Mouse (Mus musculus): ENCODE measurements at regions not wholly inside any gene's neighbourhood (a gene's known extent, or its start where the extent isn't known, plus 50 kb on each side); places are given as distances from the start of the nearest gene placed in this dataset.

GRCm38 (mm10) chr13:110747223-110747868 lies 352.5 kb downstream of the Plk2 start:
- H3K9ac ChIP-seq, result no peak overlapping the region
- 0 out of 2 replicates have a peak, but pooled peaks cover 5% of the 10 kb centered on the region for H3K4me1 ChIP-seq
- 49% methylated on average over 6 of the region's 6 CpGs for WGBS
- H3K4me3 ChIP-seq, result no peak overlapping the region
- H3K36me3 ChIP-seq, result no peaks in the 10 kb centered on the region
- no peak overlapping the region for H3K27ac ChIP-seq
- no peaks in the 10 kb centered on the region for H3K27me3 ChIP-seq
- no peaks in the 10 kb centered on the region for H3K9me3 ChIP-seq
- ATAC-seq (ENCODE audit: insufficient number of reproducible peaks, insufficient read depth, low FRiP score, low TSS enrichment, low read depth), result no peak
- no peak overlapping the region for H3K4me2 ChIP-seq

GRCm38 (mm10) chr13:110752746-110753145 lies 357.9 kb downstream of the Plk2 start:
- no peak for ATAC-seq (ENCODE audit: insufficient number of reproducible peaks, insufficient read depth, low FRiP score, low TSS enrichment, low read depth)
- Histone ChIP-seq H3K9me3 (no peaks in the 10 kb centered on the region), H3K9ac (no peak overlapping the region), H3K27me3 (no peaks in the 10 kb centered on the region), H3K36me3 (no peaks in the 10 kb centered on the region), H3K4me2 (no peak overlapping the region), H3K4me3 (no peak overlapping the region), H3K27ac (no peak overlapping the region), H3K4me1 (no peaks in the 10 kb centered on the region)
- 81% methylated on average over 4 of the region's 4 CpGs for WGBS

GRCm38 (mm10) chr13:110754548-110754947 lies 359.7 kb downstream of the Plk2 start:
- H3K27me3 ChIP-seq, result no peaks in the 10 kb centered on the region
- H3K9me3 ChIP-seq, result no peaks in the 10 kb centered on the region
- no peaks in the 10 kb centered on the region for H3K36me3 ChIP-seq
- 81% methylated on average over 9 of the region's 9 CpGs for WGBS
- no peak overlapping the region for H3K4me2 ChIP-seq
- H3K27ac ChIP-seq, result no peak overlapping the region
- no peak for ATAC-seq (ENCODE audit: insufficient number of reproducible peaks, insufficient read depth, low FRiP score, low TSS enrichment, low read depth)
- no peak overlapping the region for H3K4me3 ChIP-seq
- no peaks in the 10 kb centered on the region for H3K4me1 ChIP-seq
- no peak overlapping the region for H3K9ac ChIP-seq

- H3K9ac ChIP-seq, result no peak overlapping the region
- ATAC-seq (ENCODE audit: insufficient number of reproducible peaks, insufficient read depth, low FRiP score, low TSS enrichment, low read depth), result no peak
Measured at GRCm38 (mm10) chr13:110756877-110757276, 362.0 kb downstream of the Plk2 start.

GRCm38 (mm10) chr13:110769210-110769609 lies 374.4 kb downstream of the Plk2 start:
- ATAC-seq (ENCODE audit: insufficient number of reproducible peaks, insufficient read depth, low FRiP score, low TSS enrichment, low read depth), result no peak
- H3K27me3 ChIP-seq, result no peaks in the 10 kb centered on the region
- no peak overlapping the region for H3K27ac ChIP-seq
- no peaks in the 10 kb centered on the region for H3K36me3 ChIP-seq
- no peak overlapping the region for H3K4me3 ChIP-seq
- H3K9ac ChIP-seq, result no peak overlapping the region
- no peaks in the 10 kb centered on the region for H3K9me3 ChIP-seq
- no peaks in the 10 kb centered on the region for H3K4me1 ChIP-seq
- H3K4me2 ChIP-seq, result no peak overlapping the region

More at GRCm38 (mm10) chr13:110756877-110757276, 362.0 kb downstream of the Plk2 start:
- Histone ChIP-seq H3K4me2 (no peak overlapping the region), H3K27me3 (no peaks in the 10 kb centered on the region), H3K27ac (no peak overlapping the region), H3K9me3 (no peaks in the 10 kb centered on the region), H3K36me3 (no peaks in the 10 kb centered on the region), H3K4me1 (no peaks in the 10 kb centered on the region), H3K4me3 (no peak overlapping the region)
- WGBS, result 80% methylated on average over 2 of the region's 2 CpGs

GRCm38 (mm10) chr13:110775251-110775650 lies 380.4 kb downstream of the Plk2 start:
- H3K9ac ChIP-seq, result no peak overlapping the region
- no peak overlapping the region for H3K4me2 ChIP-seq
- ATAC-seq (ENCODE audit: insufficient number of reproducible peaks, insufficient read depth, low FRiP score, low TSS enrichment, low read depth), result no peak
- H3K4me1 ChIP-seq, result no peaks in the 10 kb centered on the region
- H3K4me3 ChIP-seq, result no peak overlapping the region
- H3K27me3 ChIP-seq, result no peaks in the 10 kb centered on the region
- no peaks in the 10 kb centered on the region for H3K36me3 ChIP-seq
- no peak overlapping the region for H3K27ac ChIP-seq
- H3K9me3 ChIP-seq, result no peaks in the 10 kb centered on the region

- H3K27me3 ChIP-seq, result no peaks in the 10 kb centered on the region
- H3K4me3 ChIP-seq, result no peak overlapping the region
- WGBS, result 30% methylated on average over 12 of the region's 12 CpGs
- H3K9me3 ChIP-seq, result no peaks in the 10 kb centered on the region
- no peaks in the 10 kb centered on the region for H3K36me3 ChIP-seq
- no peak overlapping the region for H3K9ac ChIP-seq
- H3K4me1 ChIP-seq, result peaks cover 4% of the 10 kb centered on the region; the same call in 1 of the 2 replicates
- no peak for ATAC-seq (ENCODE audit: insufficient number of reproducible peaks, insufficient read depth, low FRiP score, low TSS enrichment, low read depth)
- H3K4me2 ChIP-seq, result peak overlapping the region; percentile 31; the same call in 1 of the 2 replicates
- no peak overlapping the region for H3K27ac ChIP-seq
Measured at GRCm38 (mm10) chr13:110784162-110784785, 389.4 kb downstream of the Plk2 start.

GRCm38 (mm10) chr13:110784822-110785221 lies 390.0 kb downstream of the Plk2 start:
- no peaks in the 10 kb centered on the region for H3K9me3 ChIP-seq
- no peak overlapping the region for H3K27ac ChIP-seq
- H3K27me3 ChIP-seq, result no peaks in the 10 kb centered on the region
- ATAC-seq (ENCODE audit: insufficient number of reproducible peaks, insufficient read depth, low FRiP score, low TSS enrichment, low read depth), result no peak
- WGBS, result 31% methylated on average over 5 of the region's 5 CpGs
- no peaks in the 10 kb centered on the region for H3K36me3 ChIP-seq
- peaks cover 4% of the 10 kb centered on the region; the same call in 1 of the 2 replicates for H3K4me1 ChIP-seq
- peak overlapping the region; percentile 31; the same call in 1 of the 2 replicates for H3K4me2 ChIP-seq
- no peak overlapping the region for H3K4me3 ChIP-seq
- no peak overlapping the region for H3K9ac ChIP-seq

GRCm38 (mm10) chr13:110798313-110798712 lies 403.5 kb downstream of the Plk2 start:
- 62% methylated on average over 7 of the region's 7 CpGs for WGBS
- Histone ChIP-seq H3K4me3 (no peak overlapping the region), H3K4me2 (no peak overlapping the region), H3K27ac (no peak overlapping the region), H3K9ac (no peak overlapping the region), H3K27me3 (no peaks in the 10 kb centered on the region), H3K4me1 (no peaks in the 10 kb centered on the region), H3K36me3 (no peaks in the 10 kb centered on the region), H3K9me3 (no peaks in the 10 kb centered on the region)
- no peak for ATAC-seq (ENCODE audit: insufficient number of reproducible peaks, insufficient read depth, low FRiP score, low TSS enrichment, low read depth)

GRCm38 (mm10) chr13:110802841-110803240 lies 408.0 kb downstream of the Plk2 start:
- no peaks in the 10 kb centered on the region for H3K9me3 ChIP-seq
- no peaks in the 10 kb centered on the region for H3K36me3 ChIP-seq
- H3K27me3 ChIP-seq, result no peaks in the 10 kb centered on the region
- no peak overlapping the region for H3K9ac ChIP-seq
- peaks cover 4% of the 10 kb centered on the region; the same call in 1 of the 2 replicates for H3K4me1 ChIP-seq
- no peak overlapping the region for H3K4me2 ChIP-seq
- WGBS, result 90% methylated on average over 6 of the region's 6 CpGs
- no peak overlapping the region for H3K4me3 ChIP-seq
- H3K27ac ChIP-seq, result no peak overlapping the region
- ATAC-seq (ENCODE audit: insufficient number of reproducible peaks, insufficient read depth, low FRiP score, low TSS enrichment, low read depth), result no peak

- Histone ChIP-seq H3K9me3 (no peaks in the 10 kb centered on the region), H3K9ac (no peak overlapping the region), H3K4me1 (peaks cover 4% of the 10 kb centered on the region; the same call in 1 of the 2 replicates), H3K36me3 (no peaks in the 10 kb centered on the region), H3K4me3 (no peak overlapping the region), H3K27me3 (0 out of 2 replicates have a peak, but pooled peaks cover 2% of the 10 kb centered on the region), H3K27ac (peak overlapping the region; percentile 39; the same call in 1 of the 2 replicates), H3K4me2 (peak overlapping the region; percentile 9; the same call in 1 of the 2 replicates)
- ATAC-seq (ENCODE audit: insufficient number of reproducible peaks, insufficient read depth, low FRiP score, low TSS enrichment, low read depth), result no peak
- 26% methylated on average over 6 of the region's 6 CpGs for WGBS
Measured at GRCm38 (mm10) chr13:110812401-110812800, 417.6 kb downstream of the Plk2 start.

- no peaks in the 10 kb centered on the region for H3K9me3 ChIP-seq
- H3K27ac ChIP-seq, result no peak overlapping the region
- H3K4me1 ChIP-seq, result peaks cover 7% of the 10 kb centered on the region
- 0 out of 2 replicates have a peak, but pooled peaks cover 2% of the 10 kb centered on the region for H3K27me3 ChIP-seq
- ATAC-seq (ENCODE audit: insufficient number of reproducible peaks, insufficient read depth, low FRiP score, low TSS enrichment, low read depth), result no peak
- no peak overlapping the region for H3K9ac ChIP-seq
- WGBS, result 95% methylated on average over 1 of the region's 1 CpGs
- H3K4me2 ChIP-seq, result no peak overlapping the region
- no peak overlapping the region for H3K4me3 ChIP-seq
- H3K36me3 ChIP-seq, result no peaks in the 10 kb centered on the region
Measured at GRCm38 (mm10) chr13:110814066-110814465, 419.2 kb downstream of the Plk2 start.

All from embryonic facial prominence, embryonic 13.5 days (tissue).